Mouse (Mus musculus): ENCODE measurements at regions not wholly inside any gene's neighbourhood (a gene's known extent, or its start where the extent isn't known, plus 50 kb on each side); places are given as distances from the start of the nearest gene placed in this dataset.
A peak's percentile ranks its signal among the peaks of the same experiment; 100 is the strongest.
"Not testable (repeated sequence)": the region's sequence is repeated elsewhere in the genome, so short reads cannot be mapped to it uniquely, and the experiment has no call there.

DNA sequence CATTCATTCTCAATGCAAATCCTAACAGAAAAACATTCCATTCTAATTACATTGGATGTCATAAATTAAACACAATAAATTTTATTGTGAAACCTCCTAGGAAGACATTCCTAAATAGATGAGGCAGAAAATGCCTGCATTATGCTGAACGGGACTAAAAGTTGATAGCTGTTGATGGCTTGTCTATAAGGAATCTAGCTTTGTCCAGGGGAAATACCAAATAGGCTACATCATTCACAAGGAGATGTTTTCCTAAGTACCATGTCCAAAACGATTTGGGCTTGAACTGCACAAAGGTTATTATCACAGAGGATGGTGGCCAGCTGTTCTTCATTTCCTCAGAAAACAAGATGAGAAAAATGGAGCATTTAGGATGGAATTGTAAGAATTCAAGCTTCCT, 494.5 kb upstream of the Gm9747 start:
- Histone ChIP-seq H3K27ac (no peak overlapping the region), H3K36me3 (no peaks in the 10 kb centered on the region), H3K4me2 (replicated peaks) (no peak overlapping the region), H3K9me3 (replicated peaks) (no peaks in the 10 kb centered on the region), H3K4me3 (no peak overlapping the region), H3K27me3 (no peaks in the 10 kb centered on the region), H3K9ac (no peak overlapping the region), H3K4me1 (peaks cover 4% of the 10 kb centered on the region; the same call in 1 of the 2 replicates)
- WGBS, result 12% methylated on average over 2 of the region's 2 CpGs
- no peak for ATAC-seq (ENCODE audit: low FRiP score)

DNA sequence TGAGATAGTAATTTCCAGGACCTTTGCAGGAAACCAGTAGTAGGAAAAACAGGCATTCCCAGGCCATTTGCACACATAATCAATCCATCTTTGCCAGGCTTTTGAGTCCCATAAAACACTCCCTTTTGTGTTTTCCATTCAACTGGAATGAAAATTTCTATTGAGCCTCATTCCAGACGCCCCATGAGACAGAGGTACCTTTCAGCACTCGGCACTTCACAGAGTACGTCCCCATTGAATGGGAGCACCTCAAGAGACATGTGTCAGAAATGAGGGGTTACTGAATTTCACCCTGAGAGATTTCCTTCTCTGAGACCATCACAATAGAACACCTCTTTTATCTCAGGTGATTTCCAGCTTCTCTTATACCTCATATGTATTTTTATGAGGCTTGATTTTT, 493.5 kb upstream of the Gm9747 start:
- H3K4me3 ChIP-seq, result no peak overlapping the region
- no peak overlapping the region for H3K27ac ChIP-seq
- no peaks in the 10 kb centered on the region for H3K27me3 ChIP-seq
- no peak for ATAC-seq (ENCODE audit: low FRiP score)
- H3K9me3 ChIP-seq (replicated peaks), result no peaks in the 10 kb centered on the region
- H3K36me3 ChIP-seq, result no peaks in the 10 kb centered on the region
- no peak overlapping the region for H3K9ac ChIP-seq
- H3K4me2 ChIP-seq (replicated peaks), result no peak overlapping the region
- peaks cover 5% of the 10 kb centered on the region for H3K4me1 ChIP-seq
- WGBS, result 18% methylated on average over 3 of the region's 3 CpGs

DNA sequence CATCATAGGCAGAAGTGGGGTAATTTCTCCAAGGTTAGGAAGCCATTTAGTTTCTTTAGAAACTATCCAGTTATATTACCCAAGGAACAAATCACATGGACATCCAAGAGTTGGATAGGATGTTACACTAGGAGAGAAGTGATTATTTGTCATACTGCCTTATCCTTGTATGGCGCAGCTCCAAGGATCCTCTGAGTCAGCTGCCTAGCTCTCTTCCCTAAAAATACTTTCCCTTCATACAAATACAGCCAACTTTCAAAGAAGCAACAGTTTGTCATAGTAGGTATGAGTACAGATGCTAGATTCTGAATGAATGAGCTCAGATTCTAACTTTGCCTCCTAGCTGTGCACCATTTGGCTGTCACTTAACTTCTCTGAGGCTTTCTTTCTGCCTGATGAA, 492.9 kb upstream of the Gm9747 start:
- Histone ChIP-seq H3K27me3 (no peaks in the 10 kb centered on the region), H3K9me3 (replicated peaks) (no peaks in the 10 kb centered on the region), H3K27ac (no peak overlapping the region), H3K4me2 (replicated peaks) (no peak overlapping the region), H3K9ac (no peak overlapping the region), H3K4me3 (no peak overlapping the region), H3K36me3 (no peaks in the 10 kb centered on the region), H3K4me1 (peaks cover 9% of the 10 kb centered on the region)
- WGBS, result 97% methylated on average over 1 of the region's 1 CpGs
- ATAC-seq (ENCODE audit: low FRiP score), result no peak

DNA sequence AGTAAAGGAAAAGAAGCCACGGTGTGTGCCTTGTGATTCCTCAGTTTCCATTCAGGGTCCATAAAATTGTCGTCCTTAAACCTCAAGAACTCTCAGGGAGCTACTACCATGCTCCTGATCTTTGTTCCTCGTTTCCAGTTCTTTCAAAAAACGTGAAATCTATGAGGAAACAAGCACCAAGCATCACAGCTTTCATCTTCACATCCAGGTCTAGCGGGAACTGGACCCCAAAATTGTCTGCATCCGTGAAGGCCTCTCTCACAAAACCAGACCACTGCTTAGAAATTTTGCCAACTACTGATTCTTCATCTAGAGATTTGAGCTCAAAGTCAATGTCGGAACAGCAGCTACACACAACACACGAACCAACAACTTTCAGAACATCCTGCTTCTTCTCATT, 491.0 kb upstream of the Gm9747 start:
- not testable (repeated sequence) for H3K4me2 ChIP-seq (replicated peaks); H3K36me3 ChIP-seq; H3K27ac ChIP-seq; H3K4me3 ChIP-seq; ATAC-seq (ENCODE audit: low FRiP score); H3K9me3 ChIP-seq (replicated peaks); H3K9ac ChIP-seq; H3K27me3 ChIP-seq
- peaks cover 12% of the 10 kb centered on the region for H3K4me1 ChIP-seq
- 89% methylated on average over 8 of the region's 8 CpGs for WGBS

DNA sequence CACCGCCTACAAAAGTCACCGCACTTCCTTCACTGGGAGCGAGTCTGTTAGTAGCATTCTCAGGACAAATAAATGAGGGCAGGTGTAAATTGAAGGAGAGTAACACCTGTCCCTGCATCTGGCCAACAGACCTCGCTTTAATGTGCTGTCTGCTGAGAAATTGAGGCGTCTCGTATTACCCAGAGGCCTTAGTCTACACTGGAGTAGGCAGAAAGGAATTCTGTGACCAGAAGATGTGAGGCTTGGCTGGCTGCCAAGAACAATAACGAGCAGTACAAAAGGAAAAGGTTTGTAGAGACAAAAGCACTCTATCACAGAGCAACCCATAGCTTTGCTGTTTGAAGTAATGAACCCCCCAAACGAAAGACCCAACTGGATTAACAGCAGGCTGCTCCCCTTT, 488.4 kb upstream of the Gm9747 start:
- peak overlapping the region; percentile 40 for H3K27ac ChIP-seq
- 27% methylated on average over 8 of the region's 8 CpGs for WGBS

DNA sequence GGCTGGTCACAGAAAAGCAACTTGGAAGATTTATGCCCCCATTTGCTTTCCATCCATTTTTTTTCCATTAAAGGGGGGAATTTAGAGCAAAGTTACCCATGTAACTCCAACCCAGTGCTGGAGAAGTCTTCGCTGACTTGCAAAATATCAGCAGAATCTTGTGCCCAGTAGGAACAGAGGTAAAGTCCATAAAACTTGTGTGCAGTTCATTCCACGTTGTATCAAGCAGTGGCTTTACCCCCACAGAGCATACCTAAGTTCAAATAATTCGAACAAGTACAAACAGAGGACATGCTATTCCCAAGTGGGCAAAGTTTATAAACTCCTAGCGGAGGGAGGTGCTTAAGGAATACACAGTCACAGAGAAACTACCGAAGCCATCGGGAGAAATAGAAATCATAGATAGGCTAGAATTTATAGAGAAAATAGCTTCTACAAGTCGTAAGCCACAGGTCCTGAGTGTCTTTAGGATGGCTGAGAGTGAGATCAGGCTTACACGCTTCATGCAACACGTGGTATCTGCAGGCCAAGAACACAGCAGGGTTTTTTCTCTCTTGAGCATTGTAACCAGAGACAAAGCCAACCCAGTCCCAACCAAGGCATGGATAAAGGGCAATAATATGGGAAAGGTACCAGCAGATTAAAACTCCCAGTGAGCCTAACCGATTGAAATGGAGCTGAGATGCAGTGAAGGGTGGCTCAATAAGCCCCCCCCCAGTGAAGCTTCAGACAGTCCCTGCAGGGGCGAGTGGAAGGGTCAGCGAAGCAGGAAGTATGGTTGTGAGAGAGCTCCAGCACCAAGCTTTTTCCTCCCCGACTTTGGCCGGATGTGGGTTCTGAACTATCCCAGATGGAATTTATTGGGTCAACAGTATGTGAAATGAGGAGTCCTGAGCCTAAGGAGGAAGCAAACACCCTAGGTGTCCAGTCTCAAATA, 487.6 kb upstream of the Gm9747 start:
- Histone ChIP-seq H3K4me1 (peaks cover 8% of the 10 kb centered on the region; the same call in 1 of the 2 replicates), H3K27me3 (no peaks in the 10 kb centered on the region), H3K36me3 (no peaks in the 10 kb centered on the region), H3K4me2 (replicated peaks) (no peak overlapping the region), H3K9ac (no peak overlapping the region), H3K4me3 (no peak overlapping the region), H3K27ac (peak overlapping the region; percentile 40), H3K9me3 (replicated peaks) (no peaks in the 10 kb centered on the region)
- 64% methylated on average over 14 of the region's 14 CpGs for whole genome bisulfite sequencing
- no peak for ATAC-seq (ENCODE audit: low FRiP score)

More for the DNA sequence above, 488.4 kb upstream of the Gm9747 start:
- H3K9ac ChIP-seq, result no peak overlapping the region
- peaks cover 8% of the 10 kb centered on the region; the same call in 1 of the 2 replicates for H3K4me1 ChIP-seq
- H3K36me3 ChIP-seq, result no peaks in the 10 kb centered on the region
- H3K27me3 ChIP-seq, result no peaks in the 10 kb centered on the region
- no peak overlapping the region for H3K4me3 ChIP-seq
- ATAC-seq (ENCODE audit: low FRiP score), result peak; percentile 81
- no peaks in the 10 kb centered on the region for H3K9me3 ChIP-seq (replicated peaks)
- H3K4me2 ChIP-seq (replicated peaks), result no peak overlapping the region

DNA sequence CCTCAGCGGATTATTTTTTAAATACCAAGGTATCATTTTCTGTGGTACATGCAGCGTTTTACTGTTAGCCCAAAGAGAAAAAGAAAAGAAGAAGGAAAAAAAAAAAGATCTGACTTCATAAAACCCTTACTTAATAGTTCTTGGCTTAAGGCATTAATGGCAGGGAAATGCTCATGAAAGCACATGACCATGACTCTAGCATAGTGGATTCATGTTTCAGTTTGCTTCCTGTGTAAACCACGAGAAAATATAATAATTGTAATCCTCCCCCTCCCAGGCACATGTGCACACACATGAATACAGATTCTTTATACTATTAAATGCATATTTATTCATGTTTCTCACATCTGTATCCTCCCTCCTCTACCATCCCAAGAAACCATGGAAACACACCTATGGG, 486.9 kb upstream of the Gm9747 start:
- 75% methylated on average over 3 of the region's 3 CpGs for WGBS
- H3K4me3 ChIP-seq, result no peak overlapping the region
- H3K9ac ChIP-seq, result no peak overlapping the region
- H3K27ac ChIP-seq, result no peak overlapping the region
- no peaks in the 10 kb centered on the region for H3K27me3 ChIP-seq
- H3K36me3 ChIP-seq, result no peaks in the 10 kb centered on the region
- no peak for ATAC-seq (ENCODE audit: low FRiP score)
- peaks cover 8% of the 10 kb centered on the region; the same call in 1 of the 2 replicates for H3K4me1 ChIP-seq
- no peak overlapping the region for H3K4me2 ChIP-seq (replicated peaks)
- no peaks in the 10 kb centered on the region for H3K9me3 ChIP-seq (replicated peaks)

DNA sequence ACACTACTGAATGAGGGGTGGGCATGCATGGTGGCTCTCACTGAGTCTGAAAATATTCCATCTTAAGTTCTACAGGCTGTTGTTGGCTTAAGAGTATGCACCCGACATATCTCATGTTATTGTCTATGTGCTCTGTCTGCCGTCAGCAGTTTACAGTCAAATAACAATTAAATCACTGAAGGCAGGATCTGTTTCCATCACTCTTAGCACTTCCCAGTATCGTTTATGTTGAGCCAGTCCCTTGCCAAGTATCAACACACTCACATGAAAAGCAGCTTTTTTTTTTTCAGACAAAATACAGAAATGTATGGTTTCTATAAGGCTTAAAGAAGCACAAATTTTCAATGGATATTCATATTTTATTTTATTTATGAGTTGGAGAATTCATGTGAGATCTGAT, 485.9 kb upstream of the Gm9747 start:
- Histone ChIP-seq H3K4me3 (no peak overlapping the region), H3K27ac (no peak overlapping the region), H3K27me3 (no peaks in the 10 kb centered on the region), H3K9me3 (replicated peaks) (no peaks in the 10 kb centered on the region), H3K9ac (no peak overlapping the region), H3K4me2 (replicated peaks) (no peak overlapping the region), H3K4me1 (peaks cover 8% of the 10 kb centered on the region; the same call in 1 of the 2 replicates), H3K36me3 (no peaks in the 10 kb centered on the region)
- ATAC-seq (ENCODE audit: low FRiP score), result no peak
- 90% methylated on average over 3 of the region's 3 CpGs for WGBS

DNA sequence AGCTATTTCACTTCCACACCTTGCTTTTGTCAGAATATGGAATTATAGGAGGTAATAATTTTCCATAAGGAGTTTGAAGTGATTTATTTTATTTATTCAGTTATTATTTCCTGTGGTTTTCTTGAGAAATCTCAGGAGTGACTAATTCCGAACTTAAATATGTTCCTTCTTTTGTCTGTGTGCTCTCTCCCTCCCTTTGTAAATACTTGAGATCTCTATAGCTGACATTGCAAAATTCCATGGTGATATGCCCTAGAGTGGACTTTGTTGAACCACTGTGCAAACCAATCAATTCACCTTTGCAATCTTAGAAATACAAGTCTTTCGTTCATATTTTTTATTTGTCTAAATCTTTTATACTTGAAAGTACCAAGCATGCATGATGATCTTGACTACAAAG, 478.8 kb upstream of the Gm9747 start:
- Histone ChIP-seq H3K36me3 (no peaks in the 10 kb centered on the region), H3K4me3 (no peak overlapping the region), H3K4me1 (no peaks in the 10 kb centered on the region), H3K27ac (no peak overlapping the region), H3K9me3 (replicated peaks) (no peaks in the 10 kb centered on the region), H3K9ac (no peak overlapping the region), H3K4me2 (replicated peaks) (no peak overlapping the region), H3K27me3 (no peaks in the 10 kb centered on the region)
- 93% methylated on average over 2 of the region's 2 CpGs for WGBS
- no peak for ATAC-seq (ENCODE audit: low FRiP score)

DNA sequence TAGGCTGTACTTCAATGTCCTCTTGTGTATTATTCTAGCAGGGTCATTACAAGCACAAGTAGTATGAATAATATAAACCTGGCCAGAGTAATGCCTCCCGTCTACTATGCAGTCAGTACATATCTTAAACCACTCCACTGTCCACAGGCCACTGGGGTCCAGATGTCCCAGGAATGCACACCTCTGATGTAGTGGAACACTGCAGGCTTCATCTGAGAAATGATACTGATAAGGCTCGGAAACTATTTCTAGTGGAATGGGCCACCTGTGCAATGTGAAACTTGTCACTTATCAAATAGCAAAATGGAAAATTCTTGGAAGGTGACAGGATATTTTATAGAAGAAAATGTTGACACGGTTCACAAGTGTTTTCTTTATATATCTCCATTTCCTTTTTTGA, 477.6 kb upstream of the Gm9747 start:
- Histone ChIP-seq H3K4me2 (replicated peaks) (no peak overlapping the region), H3K9ac (no peak overlapping the region), H3K4me3 (no peak overlapping the region), H3K27ac (no peak overlapping the region), H3K9me3 (replicated peaks) (no peaks in the 10 kb centered on the region), H3K4me1 (no peaks in the 10 kb centered on the region), H3K36me3 (no peaks in the 10 kb centered on the region), H3K27me3 (no peaks in the 10 kb centered on the region)
- WGBS, result 85% methylated on average over 3 of the region's 3 CpGs
- no peak for ATAC-seq (ENCODE audit: low FRiP score)

DNA sequence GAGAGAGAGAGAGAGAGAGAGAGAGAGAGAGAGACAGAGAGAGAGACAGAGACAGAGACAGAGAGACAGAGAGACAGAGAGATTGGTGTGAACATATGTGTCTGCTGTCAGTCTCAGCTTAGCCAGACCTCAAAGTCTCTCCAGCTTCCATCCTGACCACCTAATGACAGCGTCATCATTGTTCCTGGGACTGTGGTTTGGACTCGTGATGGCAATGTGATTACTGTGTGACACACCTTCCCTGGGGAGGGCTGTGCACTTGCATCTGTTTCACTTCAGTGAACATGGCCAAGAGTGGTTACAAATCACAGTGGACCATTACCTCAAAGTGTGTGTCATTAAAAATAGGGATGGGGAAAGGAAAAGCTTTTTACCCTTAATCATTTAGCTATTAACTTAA, 477.2 kb upstream of the Gm9747 start:
- Histone ChIP-seq H3K27me3 (no peaks in the 10 kb centered on the region), H3K4me3 (no peak overlapping the region), H3K36me3 (no peaks in the 10 kb centered on the region), H3K4me2 (replicated peaks) (no peak overlapping the region), H3K9me3 (replicated peaks) (no peaks in the 10 kb centered on the region), H3K4me1 (no peaks in the 10 kb centered on the region), H3K27ac (no peak overlapping the region), H3K9ac (no peak overlapping the region)
- no peak for ATAC-seq (ENCODE audit: low FRiP score)
- 71% methylated on average over 2 of the region's 2 CpGs for WGBS

DNA sequence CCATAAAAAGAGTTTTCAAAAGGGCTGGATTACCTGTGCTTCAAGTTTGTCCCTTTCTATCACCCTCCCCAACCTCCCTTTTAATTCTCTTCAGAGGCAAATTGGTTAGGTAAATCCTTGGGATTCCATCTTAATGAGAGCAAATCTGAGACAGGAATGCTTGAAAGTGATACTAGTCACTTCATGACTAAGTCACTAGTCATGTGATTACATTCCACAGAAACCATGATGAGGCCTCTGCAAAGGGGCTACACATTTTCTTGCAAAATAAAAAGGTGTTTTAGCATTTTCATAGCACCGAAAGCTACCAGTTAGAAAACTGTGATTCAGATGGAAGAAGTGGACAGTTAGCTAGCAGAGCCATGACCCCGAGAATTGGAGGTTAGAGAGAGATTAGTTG, 473.0 kb upstream of the Gm9747 start:
- no peaks in the 10 kb centered on the region for H3K27me3 ChIP-seq
- no peak overlapping the region for H3K4me3 ChIP-seq
- no peaks in the 10 kb centered on the region for H3K4me1 ChIP-seq
- ATAC-seq (ENCODE audit: low FRiP score), result no peak
- no peak overlapping the region for H3K27ac ChIP-seq
- no peaks in the 10 kb centered on the region for H3K36me3 ChIP-seq
- H3K4me2 ChIP-seq (replicated peaks), result no peak overlapping the region
- no peak overlapping the region for H3K9ac ChIP-seq
- no peaks in the 10 kb centered on the region for H3K9me3 ChIP-seq (replicated peaks)
- WGBS, result 87% methylated on average over 2 of the region's 2 CpGs

DNA sequence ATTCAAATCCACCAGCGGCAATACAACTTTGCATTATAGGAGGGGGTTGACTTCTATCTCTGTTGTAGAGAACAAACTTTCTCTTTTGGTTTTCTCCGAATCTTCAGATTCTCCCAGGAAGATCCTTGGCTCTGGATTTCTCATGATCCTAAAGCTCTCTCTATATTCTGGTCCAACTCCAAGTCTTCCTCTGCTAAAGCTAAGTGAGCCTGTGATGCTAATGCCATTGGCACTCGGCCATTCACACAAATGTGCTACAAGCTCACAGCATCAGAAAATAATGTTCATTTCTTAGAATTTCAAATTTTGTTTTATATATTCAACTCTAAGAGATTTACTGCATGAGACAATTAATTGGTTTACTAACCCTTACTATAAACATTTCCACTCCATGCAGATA, 461.2 kb upstream of the Gm9747 start:
- Histone ChIP-seq H3K36me3 (no peaks in the 10 kb centered on the region), H3K9me3 (replicated peaks) (no peaks in the 10 kb centered on the region), H3K4me1 (no peaks in the 10 kb centered on the region), H3K9ac (no peak overlapping the region), H3K27me3 (no peaks in the 10 kb centered on the region), H3K4me3 (no peak overlapping the region), H3K27ac (no peak overlapping the region), H3K4me2 (replicated peaks) (no peak overlapping the region)
- WGBS, result 92% methylated on average over 3 of the region's 3 CpGs
- ATAC-seq (ENCODE audit: low FRiP score), result no peak

Measured in hindbrain, embryonic 12.5 days (tissue).